Mouse (Mus musculus): ENCODE measurements at regions not wholly inside any gene's neighbourhood (a gene's known extent, or its start where the extent isn't known, plus 50 kb on each side); places are given as distances from the start of the nearest gene placed in this dataset.
A peak's percentile ranks its signal among the peaks of the same experiment; 100 is the strongest.

DNA sequence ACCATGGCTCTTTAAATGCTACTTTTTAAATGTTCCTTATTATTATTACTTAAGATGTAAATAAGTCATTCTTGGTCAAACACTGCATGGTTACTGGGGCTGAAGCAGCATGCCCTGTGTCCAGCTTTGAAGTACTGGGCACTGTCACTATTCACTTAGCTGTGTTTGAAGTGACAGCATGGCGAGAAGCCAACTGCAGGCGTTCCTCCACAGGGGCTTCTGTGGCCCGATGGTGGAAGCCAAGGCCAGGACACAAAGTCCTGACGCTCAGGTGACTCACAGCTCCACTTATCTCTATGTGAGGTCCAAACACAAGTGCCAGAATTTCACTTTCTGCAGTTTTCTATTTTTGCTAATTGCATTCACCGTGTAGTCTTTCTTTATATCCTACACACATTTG lies 65.3 kb downstream of the Cdca7 start:
- DNase-seq (ENCODE audit: low spot score in 2 of 2), result no peak

DNA sequence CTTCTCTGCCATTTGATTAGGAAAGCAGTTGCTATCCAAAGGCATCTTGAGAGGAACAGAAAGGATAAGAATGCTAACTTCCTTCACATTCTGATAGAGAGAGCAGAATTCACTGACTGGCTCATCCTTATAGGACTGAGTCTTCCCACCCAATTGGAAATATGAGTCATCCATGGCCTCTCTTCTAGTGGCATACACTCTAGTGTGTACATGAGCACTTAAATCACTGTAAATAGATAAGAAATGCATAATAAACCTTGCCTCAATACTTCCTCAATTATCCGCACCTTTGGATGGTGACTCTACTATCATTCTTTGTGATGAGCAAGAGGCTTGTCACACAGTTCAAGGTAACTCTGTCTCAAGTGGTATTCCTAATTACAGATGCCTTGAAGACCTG lies 69.5 kb downstream of the Cdca7 start:
- DNase-seq (ENCODE audit: low spot score in 2 of 2), result no peak

GRCm38 (mm10) chr2:72546476-72546875 lies 70.5 kb downstream of the Cdca7 start:
- no peak for DNase-seq (ENCODE audit: low spot score in 2 of 2)

DNA sequence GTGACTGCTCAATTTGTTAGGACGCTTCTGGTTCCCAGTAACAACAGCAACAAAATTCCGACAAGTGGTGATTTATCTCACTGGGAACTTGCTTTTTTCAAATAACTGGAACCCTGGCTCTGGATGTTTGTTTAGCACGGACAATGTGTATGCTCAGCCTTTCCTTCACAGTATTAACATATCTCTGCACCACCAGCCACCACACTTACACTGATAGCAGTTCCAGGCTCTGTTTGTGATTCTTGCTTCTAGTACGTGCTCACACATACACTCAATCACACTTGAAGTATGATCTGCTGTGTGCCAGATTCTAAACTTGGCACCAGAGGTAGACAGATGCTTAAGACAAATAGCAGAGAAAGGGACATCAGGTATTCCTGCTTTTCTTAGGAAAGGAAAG lies 71.0 kb downstream of the Cdca7 start:
- no peak for DNase-seq (ENCODE audit: low spot score in 2 of 2)

DNA sequence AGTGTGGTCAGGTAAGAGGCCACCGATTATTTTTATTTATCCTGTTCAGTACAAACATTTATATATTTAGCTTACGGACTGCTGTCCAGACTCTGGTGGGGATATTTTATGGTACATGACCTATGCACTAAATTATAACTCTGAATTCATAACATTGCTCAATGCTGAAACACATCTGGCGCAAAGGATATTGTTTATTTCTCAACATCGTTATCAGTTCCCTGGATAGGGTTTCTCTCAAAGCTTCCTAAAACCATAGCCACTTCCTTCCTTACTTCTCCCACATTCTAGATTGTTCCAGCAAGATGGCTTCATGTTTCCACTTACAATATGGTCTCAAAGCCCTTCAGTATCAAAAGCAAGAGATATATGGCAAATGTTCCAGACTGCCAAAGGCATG lies 75.3 kb downstream of the Cdca7 start:
- DNase-seq (ENCODE audit: low spot score in 2 of 2), result no peak

DNA sequence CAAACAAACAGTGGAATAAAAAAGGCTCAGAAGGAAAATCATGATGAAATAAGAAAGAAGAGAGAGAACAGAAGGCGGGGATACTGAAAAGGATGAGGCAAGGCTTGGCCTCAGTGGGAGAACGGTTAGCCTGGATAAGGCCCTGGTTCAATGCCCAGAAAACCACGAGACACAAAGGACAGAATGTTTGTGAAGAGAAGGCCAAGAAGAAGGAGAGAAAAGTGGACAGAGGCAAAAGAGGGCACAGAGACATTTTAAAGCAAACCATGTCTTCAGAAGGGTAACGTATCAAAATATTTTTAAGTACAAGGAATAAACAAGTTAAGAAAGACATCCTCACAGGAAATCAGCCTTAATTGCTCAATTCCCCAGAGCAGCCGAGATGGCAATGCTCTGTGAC lies 78.6 kb downstream of the Cdca7 start:
- no peak for DNase-seq (ENCODE audit: low spot score in 2 of 2)

DNA sequence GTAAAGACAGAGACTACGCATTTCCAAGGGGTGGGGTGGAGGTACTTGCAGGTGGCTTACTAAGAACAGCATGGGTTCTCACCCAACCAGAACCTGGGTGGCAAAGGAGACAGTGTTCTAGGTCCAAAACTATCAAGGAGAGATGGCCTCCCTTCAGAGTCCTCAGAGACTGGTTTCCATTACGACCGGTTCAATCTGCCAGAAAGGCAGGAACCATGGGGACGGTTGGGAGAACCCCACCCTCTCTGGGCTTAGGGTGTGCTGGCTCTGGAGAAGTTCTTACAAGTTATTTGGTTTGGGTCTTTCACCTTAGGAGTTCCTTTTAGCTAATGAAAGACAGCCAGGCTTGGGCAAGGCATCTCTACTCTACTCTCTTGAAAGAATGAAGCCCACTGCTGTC lies 79.2 kb downstream of the Cdca7 start:
- no peak for DNase-seq (ENCODE audit: low spot score in 2 of 2)

GRCm38 (mm10) chr2:72555556-72555955 lies 79.6 kb downstream of the Cdca7 start:
- no peak for DNase-seq (ENCODE audit: low spot score in 2 of 2)

DNA sequence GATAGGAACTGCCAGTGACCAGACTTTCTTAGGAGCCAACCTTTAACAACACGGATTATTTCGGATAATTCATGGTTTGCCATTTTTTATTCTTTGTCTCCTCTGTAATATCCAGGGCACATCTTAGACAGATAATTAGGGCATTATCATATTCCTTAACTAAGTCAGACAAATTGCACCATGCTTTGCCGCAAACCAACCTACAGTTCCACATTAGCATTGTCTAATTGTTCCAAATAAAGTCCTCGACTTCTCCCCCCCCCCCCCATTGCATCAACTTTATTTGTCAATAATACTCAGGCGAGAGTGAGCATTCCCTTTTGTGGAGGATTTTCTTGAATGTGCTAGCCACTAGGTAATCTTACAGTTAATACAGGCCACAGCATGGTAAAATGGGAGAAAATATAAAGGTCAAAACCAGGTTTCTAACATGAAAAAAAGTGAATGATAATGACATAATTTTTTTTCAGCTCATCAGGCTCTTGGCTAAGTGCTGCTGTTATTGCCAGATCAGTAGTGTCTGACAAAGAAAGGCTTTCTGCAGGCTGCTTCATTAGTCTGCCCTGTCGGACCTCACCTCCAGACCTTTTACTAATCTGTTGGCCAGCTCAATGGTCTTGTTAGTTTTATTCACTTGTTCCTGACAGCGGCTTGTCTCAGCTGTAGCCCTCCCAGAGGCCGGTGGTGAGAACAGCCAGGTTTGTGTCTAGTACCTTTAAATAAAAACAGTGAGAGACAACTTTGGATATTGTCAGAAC lies 80.3 kb downstream of the Cdca7 start:
- DNase-seq (ENCODE audit: low spot score in 2 of 2), result no peak

- DNase-seq (ENCODE audit: low spot score in 2 of 2), result no peak
These were observed 81.2 kb downstream of the Cdca7 start for GRCm38 (mm10) chr2:72557161-72557560.

DNA sequence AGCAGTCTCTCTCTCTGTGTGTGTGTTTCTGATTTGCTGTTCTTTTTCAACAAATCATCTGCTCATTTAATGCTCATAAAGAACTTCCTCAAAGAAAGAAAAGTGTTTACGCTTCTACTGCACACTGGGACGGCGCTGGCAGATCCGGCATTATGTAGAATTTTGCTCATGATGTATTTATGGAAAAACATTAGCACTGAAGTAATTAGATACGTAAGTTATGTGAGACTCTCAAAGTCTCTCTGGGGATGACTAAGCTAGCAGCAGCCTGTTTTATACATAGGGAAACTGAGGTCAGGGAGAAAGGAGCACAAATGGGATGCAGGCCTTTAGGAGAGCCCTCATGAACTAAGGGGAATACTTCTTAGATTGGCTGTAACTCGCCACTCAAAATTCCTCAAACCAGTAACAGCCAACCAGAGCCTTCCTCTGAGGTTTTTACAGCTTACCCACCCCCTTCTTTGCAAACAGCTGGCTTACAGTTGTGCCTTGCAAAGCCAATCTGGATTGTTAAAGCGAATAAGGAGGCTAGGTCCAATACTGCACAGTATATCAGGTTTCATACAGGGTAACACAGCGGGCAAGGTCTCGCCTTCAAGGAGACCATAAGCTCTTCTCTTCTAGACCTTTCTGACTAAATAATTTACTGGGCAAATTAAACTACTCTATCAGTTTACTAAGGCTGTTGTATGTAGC lies 81.8 kb downstream of the Cdca7 start:
- DNase-seq (ENCODE audit: low spot score in 2 of 2), result no peak

DNA sequence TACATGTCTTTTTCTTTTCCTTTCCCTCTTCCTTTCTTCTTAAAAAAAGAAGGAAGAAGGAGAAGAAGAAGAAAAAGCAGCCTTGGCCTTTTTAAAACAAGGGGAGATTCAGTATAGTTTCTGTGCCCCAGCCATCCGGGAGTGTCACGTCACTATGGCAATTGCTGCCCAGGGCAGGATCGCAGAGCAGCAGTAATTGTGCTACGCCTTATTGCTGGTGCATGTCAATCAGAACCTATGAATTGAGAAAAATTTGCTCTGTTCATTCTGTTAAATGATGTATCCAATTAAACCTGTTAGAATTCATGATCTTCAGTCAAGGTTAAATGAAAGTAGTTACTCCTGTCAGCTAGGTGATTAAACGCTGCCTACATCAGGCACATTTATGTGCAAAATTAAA lies 85.4 kb downstream of the Cdca7 start:
- no peak for DNase-seq (ENCODE audit: low spot score in 2 of 2)

GRCm38 (mm10) chr2:72578322-72578721 lies 102.4 kb downstream of the Cdca7 start:
- no peak for DNase-seq (ENCODE audit: low spot score in 2 of 2)

DNA sequence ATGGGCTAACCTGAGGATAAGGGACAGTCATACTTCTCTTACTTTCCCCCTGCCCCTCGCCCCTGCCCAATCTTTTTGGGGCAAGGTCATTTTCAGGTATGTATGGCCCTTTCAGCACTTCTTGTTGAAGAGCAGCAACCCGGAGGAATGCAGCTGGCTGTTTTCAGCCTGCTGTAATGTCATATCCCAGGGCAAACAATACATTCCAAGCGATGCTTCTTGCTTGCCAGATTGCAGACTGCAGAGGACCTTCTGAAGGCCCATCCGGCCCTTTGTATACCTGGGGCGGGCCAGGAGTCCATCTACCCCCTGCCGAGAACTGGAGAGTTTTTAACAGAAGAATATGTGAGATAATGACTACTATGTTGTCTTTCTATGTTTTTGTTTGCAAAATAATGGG lies 105.2 kb downstream of the Cdca7 start:
- DNase-seq (ENCODE audit: low spot score in 2 of 2), result no peak

DNA sequence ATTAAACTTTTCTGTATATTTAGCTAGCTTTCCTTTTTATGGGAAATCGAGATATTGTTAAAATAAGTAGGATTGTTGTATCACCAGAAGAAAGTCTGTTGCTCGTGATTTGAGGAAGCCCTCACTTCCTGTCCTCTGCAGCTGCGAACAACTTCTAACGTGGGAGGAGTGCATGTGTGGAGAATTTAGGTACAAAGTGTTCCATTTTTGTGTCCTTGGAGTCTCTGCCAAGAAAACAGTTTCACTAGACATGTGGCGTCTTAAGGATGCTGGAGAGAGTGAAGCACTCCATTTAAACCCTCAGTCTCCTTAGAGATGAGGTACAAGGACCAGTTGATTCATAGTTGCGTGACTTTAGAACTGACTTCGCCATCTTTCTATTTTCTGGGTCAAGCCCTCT lies 112.9 kb downstream of the Cdca7 start:
- no peak for DNase-seq (ENCODE audit: low spot score in 2 of 2)

- DNase-seq (ENCODE audit: low spot score in 2 of 2), result no peak
These were observed 116.1 kb downstream of the Cdca7 start for GRCm38 (mm10) chr2:72592011-72592410.

GRCm38 (mm10) chr2:72596994-72597925 lies 121.3 kb downstream of the Cdca7 start:
- no peak for DNase-seq (ENCODE audit: low spot score in 2 of 2)

DNA sequence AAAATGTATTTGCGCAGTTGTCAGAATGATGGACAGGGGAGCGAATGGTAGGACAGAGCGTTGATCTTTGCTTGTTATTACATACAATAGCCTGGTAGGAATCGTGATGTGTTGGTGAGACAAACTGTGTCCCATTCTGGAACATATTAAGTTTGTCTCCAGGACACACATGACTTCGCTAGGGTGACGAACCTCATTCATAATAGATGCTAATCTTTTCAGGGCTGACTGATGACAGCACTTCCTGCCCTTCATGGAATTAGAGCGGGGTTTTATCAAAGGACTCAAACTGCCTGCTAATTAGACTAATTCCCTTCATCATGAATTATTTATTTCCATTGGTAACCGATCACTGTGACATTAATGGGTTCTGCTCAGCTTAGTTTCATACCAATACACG lies 122.0 kb downstream of the Cdca7 start:
- no peak for DNase-seq (ENCODE audit: low spot score in 2 of 2)

DNA sequence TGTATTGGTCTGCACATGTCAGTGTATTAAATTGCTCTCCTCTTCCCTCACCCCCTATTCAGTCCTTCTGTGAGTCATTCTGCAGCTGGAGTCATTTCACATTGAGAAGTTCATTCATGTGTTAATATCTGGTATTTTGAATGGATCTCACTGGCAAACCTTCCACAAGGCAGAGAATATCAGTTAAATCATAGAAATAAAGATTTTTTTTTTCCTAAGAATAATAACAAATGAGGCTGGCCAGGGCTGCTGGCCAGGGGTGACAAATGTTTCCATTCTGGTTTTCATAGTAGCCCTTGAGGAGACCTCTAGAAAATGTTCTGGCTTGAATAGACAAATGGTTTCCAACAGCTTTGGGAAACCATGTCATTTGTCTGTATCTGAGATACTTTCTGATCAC lies 124.8 kb downstream of the Cdca7 start:
- no peak for DNase-seq (ENCODE audit: low spot score in 2 of 2)

DNA sequence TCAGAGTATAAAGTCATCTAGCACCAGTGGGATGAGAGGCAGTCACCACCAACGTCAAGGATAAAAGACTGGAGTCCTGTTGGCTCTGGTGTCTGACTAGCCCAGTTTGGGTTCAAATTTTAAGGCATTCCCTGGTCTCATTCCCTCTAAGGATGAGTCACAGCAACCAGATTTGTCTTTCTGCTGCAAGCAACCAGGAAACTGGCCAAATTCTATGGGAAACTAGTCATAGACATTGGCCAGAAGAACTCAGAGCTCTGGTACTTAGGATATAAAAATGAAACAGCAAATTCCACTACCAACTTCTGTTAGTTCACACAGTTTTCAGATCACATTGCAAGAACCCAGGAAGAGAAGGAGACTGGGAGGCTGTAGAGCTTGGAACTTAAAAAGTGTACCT lies 126.2 kb downstream of the Cdca7 start:
- DNase-seq (ENCODE audit: low spot score in 2 of 2), result no peak

DNA sequence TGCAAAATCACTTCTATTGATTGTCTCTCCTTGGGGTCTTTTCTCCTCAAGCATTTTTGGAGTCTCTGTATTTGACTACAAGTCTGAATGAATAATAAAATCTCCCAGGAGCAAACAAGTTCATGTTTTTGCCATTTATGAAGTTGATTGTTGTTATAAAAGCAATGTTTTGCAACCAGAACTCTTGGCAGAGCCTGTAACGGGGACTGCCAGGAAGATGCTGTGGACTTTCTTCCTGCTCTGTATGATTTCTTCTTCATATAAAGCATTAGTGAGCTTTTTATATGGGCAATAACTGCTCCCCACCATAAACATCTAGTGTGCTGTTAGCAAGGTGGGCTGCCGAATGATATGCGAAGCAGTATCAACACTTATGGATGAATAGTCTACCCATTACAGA lies 136.3 kb downstream of the Cdca7 start:
- no peak for DNase-seq (ENCODE audit: low spot score in 2 of 2)

DNA sequence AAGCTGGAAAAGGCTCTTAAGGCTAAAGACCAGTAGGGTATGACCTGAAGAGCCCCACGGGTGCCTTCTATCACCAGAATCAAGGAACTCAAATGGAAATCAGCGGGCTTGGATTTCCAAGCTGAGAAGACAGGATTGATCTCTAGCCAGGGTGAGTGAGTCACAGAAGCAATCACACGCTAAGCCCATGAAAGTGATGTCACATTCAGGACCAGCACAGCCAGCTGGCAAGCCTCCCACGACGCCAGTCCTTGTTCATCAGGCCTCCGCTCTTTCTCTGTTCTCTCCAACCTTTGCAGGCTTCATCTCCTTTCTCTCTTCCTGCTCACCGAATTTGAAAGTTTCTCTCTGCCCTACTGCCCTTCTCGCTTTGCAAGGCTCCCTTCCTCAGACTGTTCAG lies 138.3 kb downstream of the Cdca7 start:
- peak in 1 of 2 experiments; percentile 38 for DNase-seq (ENCODE audit: low spot score in 2 of 2)

Data from cerebellum, postnatal 4 days (tissue).